Mouse (Mus musculus) adrenal gland, postnatal 4 days (tissue): ENCODE data around the gene Slc25a28. TPM values are rescaled to one million over a fixed set of nuclear protein-coding genes. Genes with fewer than 3 reads are reported as not detected.
A peak's percentile ranks its signal among the peaks of the same experiment; 100 is the strongest.

Experiments used
- DNase-seq, 2 experiments: peaks; one replicate each; pipeline ENCODE4 v3.0.0; 2021 to 2022; ENCODE audit warnings: low spot score in 2 of 2, mixed read lengths in 2 of 2
- long read RNA-seq, 2 experiments: library from polyadenylated mRNA; stranded (forward); transcript quantifications; one replicate each; pipeline ENCODE4 v2.0.0; 2021
- total RNA-seq, 2 experiments: library from RNA; stranded (reverse); gene quantifications; 2 replicates each; pipeline ENCODE4 v1.2.3; 2021

Gene Slc25a28
- 10 to 100 TPM; 82.6 to 93.9 TPM for total RNA-seq
- long read RNA-seq, experiment 1, transcript Slc25a28-201 (4 exons, 1,535 nt), result major isoform, 27 of 71 reads
- long read RNA-seq, experiment 1, partial matches to known transcripts, result 0 of 71 reads
- long read RNA-seq, experiment 1, other reads (novel, unspliced or antisense), result 38 of 71 reads
- long read RNA-seq, experiment 2, transcript Slc25a28-202 (2 exons, 3,724 nt), result minor isoform, 9 of 125 reads
- long read RNA-seq, experiment 2, transcript Slc25a28-201 (4 exons, 1,535 nt), result major isoform, 46 of 125 reads
- long read RNA-seq, experiment 2, partial matches to known transcripts, result 10 of 125 reads
- long read RNA-seq, experiment 2, other reads (novel, unspliced or antisense), result 60 of 125 reads

DNA sequence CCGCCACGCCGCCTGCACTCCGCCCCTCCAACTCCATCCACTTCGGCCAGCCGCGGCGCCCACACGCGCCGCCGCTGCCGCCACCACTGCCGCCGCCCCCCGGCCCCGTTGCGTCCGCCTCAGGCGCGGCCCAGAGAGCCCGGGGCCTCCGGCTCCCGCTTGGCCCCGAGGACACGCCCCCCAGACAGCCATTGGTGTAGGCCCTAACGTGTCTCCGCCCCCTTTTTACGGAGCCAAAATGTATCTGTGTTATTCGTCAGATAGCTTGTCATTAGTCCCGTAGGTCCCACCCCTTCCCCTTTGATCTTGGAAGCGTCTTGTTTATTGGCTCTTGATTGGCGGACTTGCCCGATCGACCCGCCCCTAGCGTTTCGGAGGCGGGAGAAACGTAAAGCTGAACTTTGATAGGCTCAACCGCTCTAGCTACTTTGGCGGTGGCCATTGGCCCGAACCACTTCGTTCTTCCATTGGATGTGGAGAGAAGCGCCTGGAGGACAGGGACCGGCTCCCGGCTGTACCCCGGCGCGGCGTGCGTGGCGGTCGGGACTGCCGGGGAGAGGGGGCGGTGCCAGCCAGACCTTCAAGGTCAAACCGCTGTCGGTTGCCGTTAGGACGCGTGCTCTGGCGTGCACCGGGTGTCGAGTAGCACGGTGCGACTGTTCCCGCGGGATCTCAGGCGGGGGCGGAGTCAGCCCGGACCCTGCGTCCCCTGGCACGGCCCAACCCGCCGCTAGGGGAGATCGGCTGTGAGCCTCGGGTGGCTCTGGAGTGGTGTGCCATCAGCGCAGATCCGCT is at the start of gene Slc25a28:
Slc25a28 (minus strand) TSS at position 152 of the 795 bp plus-strand sequence.
- DNase-seq, result peak; percentile 84 to 93

DNA sequence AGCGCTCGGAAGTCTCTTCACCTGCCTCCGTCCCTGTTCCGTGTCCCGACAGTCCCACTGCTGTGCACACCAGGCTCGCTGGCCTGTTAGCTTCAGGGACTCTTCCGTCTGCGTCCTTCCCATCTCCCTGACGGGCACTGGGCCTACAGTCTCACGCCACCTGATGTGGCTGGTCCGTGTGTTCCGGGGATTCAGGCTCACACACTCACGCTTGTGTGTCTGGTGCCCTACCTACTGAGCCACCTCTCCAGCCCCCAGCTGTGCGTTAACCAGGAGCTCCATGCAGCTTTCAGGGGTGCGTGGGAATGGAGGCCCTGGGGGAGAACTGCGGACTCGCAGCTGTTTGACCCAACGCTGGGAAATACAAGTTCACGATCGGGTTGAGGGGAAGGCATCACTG is 49.5 kb upstream of the Slc25a28 start:
- DNase-seq, result no peak

DNA sequence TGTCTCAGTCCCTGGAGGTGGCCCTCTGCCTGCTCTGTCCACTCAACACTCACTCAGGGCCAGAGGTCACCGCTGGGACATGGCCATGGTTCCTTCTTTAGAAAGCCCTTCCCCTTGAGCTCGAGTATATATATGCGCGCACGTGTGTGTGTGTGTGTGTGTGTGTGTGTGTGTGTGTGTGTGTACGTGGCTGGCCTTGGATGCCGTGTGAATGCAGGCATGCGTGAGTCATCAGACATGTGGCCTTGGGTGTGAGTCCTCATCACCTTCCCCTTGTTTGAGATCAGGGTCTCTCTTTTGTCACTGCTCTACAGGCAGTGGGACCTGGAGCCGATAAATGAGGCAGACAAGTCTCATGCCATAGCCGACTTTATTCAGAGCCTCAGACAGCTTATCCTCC is 48.8 kb upstream of the Slc25a28 start:
- DNase-seq, result no peak

DNA sequence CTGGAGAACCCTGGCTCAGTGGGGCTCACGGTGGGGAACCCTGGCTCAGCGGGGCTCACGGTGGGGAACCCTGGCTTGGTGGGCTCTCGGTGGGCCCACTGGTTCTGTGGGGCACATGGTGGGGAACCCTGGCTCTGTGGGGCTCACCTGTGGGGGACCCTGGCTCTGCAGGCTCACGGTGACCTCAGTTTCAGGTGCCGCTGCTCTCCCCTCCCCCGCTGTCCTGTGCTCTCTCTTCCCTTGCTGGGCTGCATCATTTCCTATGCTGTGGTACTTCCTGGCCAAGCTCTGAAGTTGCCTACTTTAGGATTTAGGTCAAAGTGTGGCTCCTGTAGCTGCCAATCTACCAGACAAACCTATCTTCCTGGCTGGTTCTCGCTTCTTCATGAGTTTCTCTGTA is 48.2 kb upstream of the Slc25a28 start:
- no peak for DNase-seq

DNA sequence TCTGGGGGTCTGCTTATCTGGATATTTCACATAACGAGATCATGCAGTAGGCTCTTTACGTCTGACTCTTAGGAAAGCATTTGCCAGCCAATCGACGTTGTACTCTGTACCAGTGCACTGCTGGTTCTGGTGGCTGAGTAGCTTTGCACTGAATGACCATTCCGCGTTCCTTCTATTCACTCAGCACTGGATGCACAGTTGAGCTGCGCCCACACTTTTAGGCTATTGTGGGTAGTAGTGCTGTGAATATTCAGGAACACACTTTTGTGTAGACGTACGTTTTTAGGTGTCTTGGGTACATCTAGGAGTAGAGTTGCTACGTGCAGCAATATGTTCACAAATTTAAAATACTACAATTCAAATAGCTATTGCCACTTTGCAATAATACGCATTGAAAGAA is 45.4 kb upstream of the Slc25a28 start:
- DNase-seq, result no peak

DNA sequence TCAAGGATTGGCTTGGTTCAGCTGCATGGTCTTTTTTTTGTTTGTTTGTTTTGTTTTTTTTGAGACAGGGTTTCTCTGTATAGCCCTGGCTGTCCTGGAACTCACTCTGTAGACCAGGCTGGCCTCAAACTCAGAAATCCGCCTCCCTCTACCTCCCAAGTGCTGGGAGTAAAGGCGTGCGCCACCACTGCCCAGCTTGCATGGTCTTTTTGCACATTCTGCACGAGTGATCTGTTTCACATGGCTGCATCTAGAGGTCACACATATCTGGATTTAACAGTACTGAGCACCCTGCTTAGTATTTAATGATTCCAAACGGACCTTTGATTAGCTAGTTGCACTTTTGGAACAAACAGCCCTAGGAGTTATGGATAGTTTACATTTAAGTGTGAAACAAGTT is 37.3 kb upstream of the Slc25a28 start:
- DNase-seq, result no peak

DNA sequence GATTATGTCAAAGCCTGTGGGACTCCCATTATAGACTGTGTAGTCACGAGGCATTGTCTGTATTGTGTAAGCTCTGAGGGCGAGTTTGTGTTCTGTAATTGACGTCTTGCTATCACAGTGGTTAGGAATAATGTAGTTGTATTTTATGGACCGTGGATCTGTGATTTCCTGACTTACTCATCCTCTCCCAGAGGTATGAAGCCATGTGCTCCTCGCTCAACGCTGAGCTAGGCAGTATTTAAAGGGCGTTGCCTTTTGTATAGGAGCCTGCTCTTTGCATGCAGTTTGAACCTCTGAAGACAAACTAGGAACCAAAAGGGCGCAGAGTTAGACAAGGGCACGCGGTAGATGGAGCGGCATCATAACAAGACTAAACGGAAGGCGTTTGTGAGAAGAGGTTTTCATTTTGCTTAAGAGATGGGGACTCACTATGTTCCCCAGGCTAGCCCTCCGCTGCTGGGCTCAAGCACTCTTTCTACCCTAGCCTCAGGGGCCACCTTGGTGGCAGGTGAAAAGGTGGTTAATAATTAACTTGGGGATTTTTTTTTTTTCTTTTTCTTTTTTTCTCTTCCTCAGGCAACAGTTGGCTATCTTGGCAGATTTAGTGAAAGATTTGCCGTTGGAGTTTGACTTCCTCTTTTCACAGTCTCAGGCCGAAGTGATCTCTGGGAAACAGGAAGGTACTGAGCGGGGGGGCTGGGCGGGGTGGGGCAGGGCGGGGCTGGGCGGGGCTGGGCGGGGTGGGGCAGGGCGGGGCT is 36.7 kb upstream of the Slc25a28 start:
- no peak for DNase-seq

DNA sequence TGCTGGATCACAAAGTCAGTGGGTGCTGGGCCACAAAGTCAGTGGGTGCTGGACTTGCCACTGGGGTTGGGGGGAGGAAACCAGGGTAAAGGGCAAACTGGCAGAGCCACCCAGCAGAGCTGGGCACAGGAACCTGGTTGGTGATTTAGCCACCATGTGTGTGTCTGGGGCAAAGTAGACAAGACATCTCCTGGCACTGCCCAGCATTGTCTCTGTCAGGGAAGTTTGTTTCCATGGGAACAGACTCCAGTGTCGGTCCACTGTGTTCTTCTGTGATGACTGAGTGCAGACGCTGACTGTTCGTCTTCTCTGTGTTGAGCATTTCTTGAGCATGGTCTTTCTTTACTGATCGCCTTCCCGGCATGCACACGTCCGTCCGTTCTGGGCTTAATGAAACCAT is 34.6 kb upstream of the Slc25a28 start:
- DNase-seq, result no peak

DNA sequence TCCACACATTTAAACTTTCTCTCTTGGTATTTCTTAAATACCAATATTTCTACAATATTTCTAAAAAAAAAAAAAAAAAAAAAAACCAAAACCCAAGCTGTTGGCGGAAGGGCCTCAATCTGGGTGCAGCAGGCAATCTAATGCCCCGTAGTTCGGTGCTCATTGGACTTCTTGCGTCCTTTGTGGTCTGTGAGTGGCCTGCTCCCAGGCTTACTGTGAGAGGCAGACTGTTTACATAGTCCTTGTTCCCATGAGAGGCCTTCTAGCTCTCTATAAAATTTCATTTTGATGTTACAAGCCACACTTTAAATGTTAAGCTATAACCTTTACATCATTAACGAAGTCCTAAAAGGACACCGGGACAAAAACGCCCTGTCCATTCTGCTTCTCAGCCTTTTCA is 33.5 kb upstream of the Slc25a28 start:
- no peak for DNase-seq

DNA sequence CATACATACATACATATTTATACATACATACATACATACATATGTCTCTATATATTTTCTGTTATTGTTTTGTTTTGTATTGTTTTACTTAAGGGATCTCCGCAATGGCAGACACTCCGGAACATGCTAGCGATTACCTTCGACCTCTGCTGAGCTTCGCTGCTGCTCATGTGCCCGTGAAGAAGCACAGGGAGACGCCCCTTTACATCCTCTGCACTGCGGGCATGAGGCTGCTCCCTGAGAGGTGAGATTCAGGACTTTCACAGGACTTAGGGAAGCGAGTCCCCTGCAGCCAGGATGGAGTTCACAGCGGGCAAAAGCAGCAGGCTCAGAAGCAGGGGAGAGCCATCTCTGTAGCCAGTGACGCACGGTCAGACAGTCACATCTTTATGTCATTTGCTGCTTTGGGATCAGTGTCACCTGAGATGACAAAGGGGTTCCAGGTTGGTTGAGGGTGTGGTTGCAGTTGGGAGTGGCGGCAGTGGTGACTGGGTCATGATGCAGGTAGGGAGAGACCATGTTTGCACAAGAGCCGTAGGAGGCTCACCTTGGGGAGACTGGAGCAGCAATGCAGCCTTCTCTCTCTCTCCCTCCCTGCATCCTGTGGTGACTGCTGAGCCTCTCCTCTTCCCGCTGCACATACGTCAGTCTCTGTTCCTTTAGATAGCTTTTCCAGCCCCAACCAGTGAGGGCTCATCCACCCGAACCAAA is 30.3 kb upstream of the Slc25a28 start:
- DNase-seq, result no peak

DNA sequence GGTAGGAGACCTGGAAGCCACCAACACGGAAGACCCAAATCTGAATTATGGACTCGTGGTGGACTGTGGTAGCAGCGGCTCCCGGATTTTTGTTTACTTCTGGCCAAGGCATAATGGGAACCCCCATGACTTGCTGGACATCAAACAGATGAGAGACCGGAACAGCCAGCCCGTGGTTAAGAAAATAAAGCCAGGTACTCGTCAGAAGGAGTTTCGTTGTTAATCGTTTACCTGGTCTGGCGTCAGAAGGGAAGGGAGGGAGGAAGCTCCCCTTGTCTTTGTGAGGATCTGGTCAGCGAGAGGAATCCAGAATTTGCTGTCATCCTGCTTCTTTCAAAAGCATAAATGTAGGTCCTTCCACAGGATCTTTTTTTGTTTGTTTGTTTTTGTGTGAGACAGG is 29.5 kb upstream of the Slc25a28 start:
- DNase-seq, result no peak

DNA sequence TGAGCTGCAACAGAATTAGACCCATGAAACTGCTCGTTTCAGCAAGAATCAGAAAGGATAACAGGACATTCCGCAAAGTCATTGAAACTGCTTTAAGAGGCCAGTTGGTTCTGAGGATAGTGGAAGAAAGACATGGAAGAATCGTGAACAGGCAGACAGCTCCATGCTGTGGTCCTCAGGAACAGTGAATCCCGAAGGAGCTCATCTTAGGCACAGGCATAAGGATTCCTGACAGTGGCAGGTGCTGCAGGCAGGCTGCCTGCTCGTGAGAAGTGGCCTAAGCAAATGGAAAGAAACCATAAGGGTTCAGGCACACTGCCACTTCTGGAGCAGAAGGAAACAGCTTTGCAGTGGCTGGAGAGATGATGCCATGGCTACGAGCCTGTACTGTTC is 25.1 kb upstream of the Slc25a28 start:
- no peak for DNase-seq

DNA sequence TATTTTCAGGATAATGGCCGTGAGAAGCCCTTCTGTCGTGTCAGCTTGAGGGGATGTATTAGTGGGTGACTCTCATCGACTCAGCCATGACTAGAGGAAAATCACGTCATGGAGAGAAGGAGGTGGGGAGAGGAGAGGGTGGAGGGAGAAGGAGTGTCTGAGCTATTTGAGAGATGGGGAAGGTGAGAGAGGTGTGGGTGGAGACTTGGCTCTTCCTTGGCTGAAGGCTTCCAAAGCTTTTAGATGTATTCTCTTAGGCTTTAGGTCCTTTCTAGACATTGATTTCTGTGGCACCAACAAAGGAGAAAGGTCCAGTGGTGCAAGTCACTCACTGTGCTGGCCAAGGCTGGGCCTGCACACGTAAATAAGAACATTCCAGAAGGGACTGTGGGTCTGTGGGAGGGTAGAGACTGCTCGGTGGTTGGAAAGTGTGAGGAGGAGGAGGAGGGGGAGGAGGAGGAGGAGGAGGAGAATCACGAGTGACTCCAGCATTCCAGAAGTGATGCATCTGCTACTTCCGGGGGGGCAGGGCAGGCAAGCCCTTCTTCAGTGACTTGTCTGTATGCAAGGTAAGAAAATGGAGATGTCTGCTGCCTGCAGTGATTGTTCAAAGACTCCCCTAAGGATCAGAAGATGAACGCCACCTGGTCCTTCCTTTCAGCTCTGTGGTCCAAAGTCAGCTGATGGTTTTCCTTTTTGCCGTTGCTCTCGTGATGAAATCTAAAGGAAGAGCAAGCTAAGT is 24.5 kb upstream of the Slc25a28 start:
- no peak for DNase-seq

DNA sequence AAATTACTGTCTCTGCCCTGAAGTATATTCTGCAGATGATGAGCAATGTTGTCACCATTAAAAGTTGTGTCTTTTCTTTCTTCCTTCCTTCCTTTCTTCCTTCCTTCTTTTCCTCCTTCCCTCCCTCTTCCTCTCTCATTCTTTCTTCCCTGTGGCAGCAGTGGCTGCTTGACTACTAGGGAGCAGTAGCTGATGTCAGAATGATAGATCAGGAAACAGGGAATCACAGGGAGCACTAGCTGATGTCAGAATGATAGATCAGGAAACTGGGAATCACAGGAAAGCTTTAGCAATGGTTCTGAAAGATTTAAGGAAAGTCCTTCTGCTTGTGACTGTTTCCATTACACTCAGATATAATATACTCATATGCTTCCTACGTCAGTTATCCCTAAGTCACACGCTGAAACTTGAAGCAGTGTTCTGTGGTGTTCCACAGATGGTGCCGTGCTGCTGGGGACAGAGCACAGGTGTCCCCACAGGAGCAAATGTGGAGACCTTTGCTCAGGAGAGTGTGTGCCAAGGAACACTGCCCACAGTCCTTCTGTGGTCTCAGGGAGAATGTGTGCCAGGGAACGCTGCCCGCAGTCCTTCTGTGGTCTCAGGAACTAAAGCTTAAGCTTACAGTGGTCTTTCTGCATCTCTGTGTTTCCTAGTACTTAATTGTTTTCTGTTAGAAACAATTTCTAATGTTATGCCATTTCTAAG is 23.1 kb upstream of the Slc25a28 start:
- DNase-seq, result no peak

DNA sequence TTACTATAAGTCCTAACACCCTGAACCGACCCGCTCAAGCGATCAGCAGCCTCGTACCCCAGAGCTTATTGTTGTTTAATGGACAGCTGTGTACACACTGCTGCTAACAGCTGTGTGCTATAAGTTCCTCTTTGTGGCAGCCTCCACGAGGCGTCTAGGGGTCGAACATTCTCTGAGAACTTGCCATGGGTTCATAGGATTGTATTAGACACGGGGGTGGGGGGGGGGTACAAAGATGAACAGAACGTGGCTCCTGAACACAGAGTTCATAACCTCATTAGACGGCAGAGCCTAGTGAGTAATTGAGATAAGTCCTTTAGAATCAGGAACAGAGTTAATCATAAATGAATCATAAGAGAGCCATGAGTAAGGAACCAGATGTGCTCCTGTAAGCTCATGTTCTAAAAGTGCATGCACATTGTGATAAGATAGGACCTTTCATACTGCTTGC is 20.9 kb upstream of the Slc25a28 start:
- DNase-seq, result no peak

DNA sequence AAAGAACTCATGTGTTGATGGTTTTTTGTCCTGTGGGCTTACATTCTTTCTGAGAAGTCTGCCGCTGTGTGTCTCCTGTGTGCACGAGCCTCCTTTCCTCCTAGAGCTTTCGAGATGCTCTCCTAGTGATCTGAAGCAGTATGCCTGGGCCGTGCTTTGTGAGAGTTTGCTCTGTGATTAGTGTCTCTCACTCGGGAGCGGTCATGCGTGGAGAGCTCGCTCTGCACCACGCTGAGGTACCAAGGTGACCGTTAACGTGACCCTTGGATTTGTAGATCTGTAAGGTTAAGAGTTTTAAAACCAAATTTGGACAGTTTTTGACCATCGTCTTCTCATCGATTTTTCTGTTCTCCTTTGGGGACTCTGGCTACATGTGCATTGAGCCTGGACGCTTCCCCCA is 18.1 kb upstream of the Slc25a28 start:
- no peak for DNase-seq

DNA sequence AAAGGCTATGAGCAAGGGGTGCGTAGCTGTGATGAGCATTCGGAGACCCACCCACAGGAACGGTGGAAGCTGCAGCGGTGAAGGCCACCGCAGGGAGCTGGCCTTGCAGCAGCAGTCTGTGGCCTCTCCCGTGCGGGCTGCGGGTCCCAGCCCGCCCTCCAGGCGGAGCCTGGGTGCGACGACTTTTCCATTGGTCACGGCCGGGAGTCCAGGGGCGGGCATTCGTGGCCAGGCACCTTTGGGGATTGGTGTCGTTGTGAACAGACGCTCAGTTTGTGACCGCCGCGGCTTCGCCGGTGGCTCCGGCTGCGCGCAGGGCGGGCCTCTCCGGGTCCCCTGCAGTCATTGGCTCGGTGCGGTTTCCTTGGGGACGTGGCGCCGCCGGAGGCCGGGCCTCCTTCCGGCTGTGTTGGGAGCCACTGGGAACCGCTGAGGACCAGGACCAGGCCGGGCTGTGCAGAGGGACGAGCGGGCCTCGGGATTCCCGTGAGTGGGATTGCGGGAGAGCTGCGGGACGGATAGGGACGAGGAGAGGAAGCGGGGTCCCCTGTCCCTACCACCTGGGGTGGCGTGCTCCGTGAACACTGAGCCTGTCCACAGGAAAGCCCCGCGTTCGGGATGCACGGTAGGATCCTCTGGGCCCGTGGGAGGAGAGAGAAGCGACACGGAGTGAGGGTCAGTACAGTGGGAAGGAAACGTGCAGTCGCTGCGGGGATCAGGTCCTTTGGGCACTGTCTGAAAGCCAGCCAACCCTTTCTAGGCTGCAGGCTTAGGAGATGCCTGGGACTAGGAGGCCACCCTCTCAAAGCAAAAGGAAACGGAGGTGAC is 15.0 kb upstream of the Slc25a28 start, which contains the start of gene Entpd7:
Entpd7 (plus strand) TSS at position 254 of the 828 bp plus-strand sequence.
- DNase-seq, result peak; percentile 89 to 96

DNA sequence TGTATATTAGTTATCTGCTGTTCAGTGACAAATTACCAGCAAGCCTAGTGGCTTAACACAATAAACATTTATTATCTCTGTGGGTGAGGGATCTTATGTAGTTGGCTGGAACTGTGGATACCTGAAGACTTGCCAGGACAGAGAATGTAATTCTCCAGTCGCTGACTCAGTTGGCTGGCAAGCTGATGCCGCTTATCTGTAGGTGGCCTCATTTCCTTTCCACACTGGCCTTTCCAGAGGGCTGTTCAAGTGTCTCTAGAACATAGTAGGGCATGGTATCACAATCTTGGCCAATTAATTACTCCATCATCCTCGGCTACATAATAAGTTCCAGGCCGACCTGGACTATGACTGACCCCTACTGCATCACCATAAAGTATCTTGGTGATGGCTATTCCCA is 6.9 kb upstream of the Slc25a28 start:
- DNase-seq, result no peak

DNA sequence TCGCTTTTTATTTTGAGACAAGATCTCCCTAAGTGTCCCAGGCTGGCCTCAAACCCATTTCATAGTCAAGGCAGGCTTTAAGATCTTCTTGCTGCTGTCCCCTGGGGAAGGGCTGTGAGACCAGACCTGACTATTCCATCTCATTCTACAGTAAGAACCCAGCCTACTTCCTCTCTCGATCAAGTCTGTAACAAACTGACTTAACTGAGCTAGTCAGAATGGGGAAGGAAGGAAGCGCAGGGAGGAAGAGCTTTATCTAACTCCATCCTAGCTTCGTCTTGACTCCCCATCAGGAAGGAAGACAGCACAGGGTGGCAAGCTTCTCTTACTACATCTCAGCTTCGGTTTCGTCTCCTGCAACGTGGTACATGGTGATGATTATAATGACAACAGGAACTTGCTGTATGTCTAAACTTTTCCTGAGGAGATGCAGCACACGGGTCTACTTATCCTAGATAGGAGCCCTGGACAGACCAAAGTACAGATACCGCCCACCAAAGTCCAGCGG is 4.8 kb upstream of the Slc25a28 start:
- no peak for DNase-seq
